Mouse (Mus musculus): ENCODE results near the gene Fntb.

GRCm38 (mm10) chr12:76931739-76932687 lies 166.6 kb downstream of the Fntb start:
- TF ChIP-seq CTCF (IDR thresholded peaks at IDR 0.05; ENCODE audit: low read depth), result no peak
- TF ChIP-seq EP300 (IDR thresholded peaks at IDR 0.05; ENCODE audit: low read depth), result no peak

All from liver, postnatal 0 days (tissue).